Mouse (Mus musculus) gastrocnemius, adult 2 months (tissue): ENCODE measurements around the gene Nap1l1. TPM values are rescaled to one million over a fixed set of nuclear protein-coding genes. Genes with fewer than 3 reads are reported as not detected.

Experiments used
- DNase-seq: peaks from one replicate; pipeline ENCODE4 v3.0.0; 2022
- H3K27ac ChIP-seq: fragments of 200-600 bp; 2 replicates; pipeline ENCODE4 v1.8.1; 2022; ENCODE audit warnings: mild to moderate bottlenecking
- H3K4me3 ChIP-seq: fragments of 200-600 bp; 2 replicates; pipeline ENCODE4 v1.8.1; 2022; ENCODE audit warnings: mild to moderate bottlenecking, moderate library complexity
- CTCF ChIP-seq: fragments of 200-600 bp; IDR thresholded peaks from 2 replicates; pipeline ENCODE4 v1.8.1; 2022; ENCODE audit warnings: antibody characterized with exemption, mild to moderate bottlenecking, moderate library complexity
- intact Hi-C: fragments of 180-260 bp; cut with DNase I; formaldehyde crosslinking; loops from one replicate; pipeline ENCODE4 v1.15.1; 2025
- total RNA-seq, 2 experiments: library from RNA; stranded (reverse); gene quantifications; 2 replicates each; pipeline ENCODE4 v1.2.3; 2021

Nap1l1 gene
- total RNA-seq, 2 experiments from 2014 or later: 62.8 to 64.2 TPM

GRCm38 (mm10) chr10:111495888-111496287 is 22.9 kb downstream of the Nap1l1 start:
- Histone ChIP-seq H3K4me3 (no peak overlapping the region), H3K27ac (no peak overlapping the region)
- no peak for DNase-seq
- TF ChIP-seq CTCF: no peak
- intact Hi-C loops: no loop called here

GRCm38 (mm10) chr10:111499892-111500291 is 26.9 kb downstream of the Nap1l1 start:
- H3K27ac ChIP-seq: no peak overlapping the region
- H3K4me3 ChIP-seq: no peak overlapping the region
- no peak for DNase-seq
- no peak for TF ChIP-seq CTCF
- intact Hi-C loops: no loop called here

GRCm38 (mm10) chr10:111503071-111503470 is 30.0 kb downstream of the Nap1l1 start:
- no peak overlapping the region for H3K27ac ChIP-seq
- intact Hi-C loops: loop anchor here (1.0 kb wide), 1 partner anchor 422 kb away; no protein-coding TSS in a partner anchor
- DNase-seq: peak; percentile 80
- TF ChIP-seq CTCF: no peak; the same call in none of the 2 replicates
- H3K4me3 ChIP-seq: no peak overlapping the region

- Histone ChIP-seq H3K4me3 (no peak overlapping the region), H3K27ac (no peak overlapping the region)
- DNase-seq: no peak
- intact Hi-C loops: loop anchor here (1.0 kb wide), 2 partner anchors 422 to 454 kb away; no protein-coding TSS in a partner anchor
- no peak for TF ChIP-seq CTCF
These were observed 30.7 kb downstream of the Nap1l1 start for GRCm38 (mm10) chr10:111503716-111504115.

- no peak for TF ChIP-seq CTCF
- intact Hi-C loops: loop anchor here (1.0 to 5.0 kb wide), 2 partner anchors 43 to 453 kb away; no protein-coding TSS in a partner anchor
- no peak for DNase-seq
- Histone ChIP-seq H3K27ac (no peak overlapping the region), H3K4me3 (no peak overlapping the region)
These were observed 31.6 kb downstream of the Nap1l1 start for GRCm38 (mm10) chr10:111504606-111505005.

GRCm38 (mm10) chr10:111505406-111505805 is 32.4 kb downstream of the Nap1l1 start:
- H3K27ac ChIP-seq: peak overlapping the region; percentile 82; the same call in 1 of the 2 replicates
- intact Hi-C loops: loop anchor here (5.0 kb wide), 1 partner anchor 42 kb away; no protein-coding TSS in a partner anchor
- no peak for DNase-seq
- H3K4me3 ChIP-seq: peak overlapping the region; percentile 94; the same call in 1 of the 2 replicates
- TF ChIP-seq CTCF: no peak

GRCm38 (mm10) chr10:111506101-111506925 is 33.3 kb downstream of the Nap1l1 start, which contains the start of gene Phlda1:
TSS of gene Phlda1 (plus strand) at chr10:111506286.
- peak; percentile 42; the same call in 1 of the 2 replicates for TF ChIP-seq CTCF
- Histone ChIP-seq H3K4me3 (peak within 1 kb of the TSS; percentile 94), H3K27ac (peak within 1 kb of the TSS; percentile 93)
- intact Hi-C loops: loop anchor here (5.0 kb wide), 1 partner anchor 41 kb away; no protein-coding TSS in a partner anchor
- peak; percentile 98 for DNase-seq

- DNase-seq: peak; percentile 56
- Histone ChIP-seq H3K27ac (peak overlapping the region; percentile 93), H3K4me3 (peak overlapping the region; percentile 94)
- no peak for TF ChIP-seq CTCF
- intact Hi-C loops: loop anchor here (5.0 kb wide), 1 partner anchor 40 kb away; no protein-coding TSS in a partner anchor
These were observed 34.0 kb downstream of the Nap1l1 start for GRCm38 (mm10) chr10:111506926-111507459.

- peak; percentile 52 for TF ChIP-seq CTCF
- peak; percentile 74 for DNase-seq
- peak overlapping the region; percentile 93 for H3K27ac ChIP-seq
- intact Hi-C loops: loop anchor here (5.0 kb wide), 1 partner anchor 40 kb away; no protein-coding TSS in a partner anchor
- H3K4me3 ChIP-seq: peak overlapping the region; percentile 94
These were observed 34.6 kb downstream of the Nap1l1 start for GRCm38 (mm10) chr10:111507460-111508211.

- peak overlapping the region; percentile 93 for H3K27ac ChIP-seq
- intact Hi-C loops: loop anchor here (5.0 kb wide), 1 partner anchor 39 kb away; no protein-coding TSS in a partner anchor
- no peak for TF ChIP-seq CTCF
- no peak for DNase-seq
- peak overlapping the region; percentile 94 for H3K4me3 ChIP-seq
These were observed 35.5 kb downstream of the Nap1l1 start for GRCm38 (mm10) chr10:111508324-111509080.

- Histone ChIP-seq H3K27ac (peak overlapping the region; percentile 93), H3K4me3 (peak overlapping the region; percentile 94)
- intact Hi-C loops: loop anchor here (5.0 kb wide), 1 partner anchor 38 kb away; no protein-coding TSS in a partner anchor
- TF ChIP-seq CTCF: no peak
- DNase-seq: no peak
These were observed 36.2 kb downstream of the Nap1l1 start for GRCm38 (mm10) chr10:111509103-111509784.
